Mouse (Mus musculus) heart, postnatal 36 days (tissue): ENCODE measurements around the gene Slc28a3. TPM values are rescaled to one million over a fixed set of nuclear protein-coding genes. Genes with fewer than 3 reads are reported as not detected.

ENCODE experiments used
- DNase-seq, 2 experiments: peaks; one replicate each; pipeline ENCODE4 v3.0.0; 2021 to 2022
- intact Hi-C: fragments of 180-260 bp; cut with DNase I; formaldehyde crosslinking; loops from one replicate; pipeline ENCODE4 v1.15.1; 2025
- total RNA-seq, 2 experiments: library from RNA; stranded (reverse); gene quantifications; 2 replicates each; pipeline ENCODE4 v1.2.3; 2021

Slc28a3 gene
- total RNA-seq = not detected

DNA sequence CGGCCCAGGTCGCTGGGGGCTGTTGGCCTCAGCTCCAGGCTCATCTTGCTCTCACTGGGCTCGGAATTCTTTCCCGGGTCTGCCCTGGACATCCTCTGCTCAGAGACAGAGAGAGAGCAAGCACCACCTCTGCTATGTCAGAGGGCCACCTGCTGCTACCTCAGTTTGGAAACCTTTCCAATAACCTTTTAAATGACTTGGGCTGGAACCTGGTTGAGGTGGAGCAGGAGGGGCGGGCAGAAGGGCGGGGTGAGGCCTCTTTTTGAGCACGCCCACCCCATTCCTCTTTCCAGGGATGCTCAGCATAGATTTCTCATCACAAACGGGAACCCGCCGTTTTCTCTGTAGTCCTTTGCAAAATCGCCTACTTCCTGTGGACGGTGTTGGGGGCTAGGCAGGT, at the start of gene Slc28a3:
Gene Slc28a3, minus strand, starts transcription at position 162 of the 400 bp plus-strand sequence.
- no peak for DNase-seq
- intact Hi-C loops = no loop called here

- intact Hi-C loops = no loop called here
Observed at GRCm38 (mm10) chr13:58657987-58658386, 47.3 kb upstream of the Slc28a3 start.

DNA sequence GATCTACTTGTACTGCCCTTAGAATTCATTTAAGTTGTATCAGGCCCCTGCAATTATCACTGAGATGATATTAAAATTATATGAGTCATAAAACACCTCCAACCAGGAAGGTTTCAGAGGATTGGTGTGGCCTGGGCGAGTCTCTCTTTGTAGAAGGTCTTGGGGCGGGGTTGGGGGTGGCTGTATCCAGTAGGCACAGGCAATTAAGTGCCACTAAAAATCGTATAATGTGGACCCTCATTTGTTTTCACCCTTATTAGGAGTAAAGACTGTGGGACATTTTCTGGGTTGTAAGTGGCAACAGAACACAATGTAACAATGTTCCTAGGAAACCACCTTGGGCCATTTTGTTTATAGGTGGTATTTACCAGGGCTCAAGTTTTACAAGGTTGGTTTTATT, 46.2 kb upstream of the Slc28a3 start:
- DNase-seq = no peak
- intact Hi-C loops = no loop called here

More at GRCm38 (mm10) chr13:58657987-58658386, 47.3 kb upstream of the Slc28a3 start:
- DNase-seq = no peak

DNA sequence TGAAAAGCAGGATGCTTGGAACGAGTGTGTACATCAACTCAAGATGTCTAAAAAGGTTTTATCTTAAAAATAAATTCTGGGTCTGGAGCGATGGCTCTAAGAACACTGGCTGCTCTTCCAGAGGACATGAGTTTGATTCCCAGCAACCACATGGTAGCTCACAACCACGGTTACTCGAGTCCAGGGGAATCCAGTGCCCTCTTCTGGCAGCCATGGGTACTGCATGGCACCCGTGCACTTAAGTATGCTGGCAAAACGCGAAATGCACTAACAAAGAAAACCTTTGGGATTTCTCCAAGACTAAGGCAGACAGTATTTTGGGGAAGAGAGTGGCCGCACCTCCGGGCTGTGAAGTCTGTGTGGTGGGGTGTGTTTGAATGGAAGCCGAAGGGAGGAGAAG, 44.9 kb upstream of the Slc28a3 start:
- DNase-seq = no peak
- intact Hi-C loops = no loop called here

DNA sequence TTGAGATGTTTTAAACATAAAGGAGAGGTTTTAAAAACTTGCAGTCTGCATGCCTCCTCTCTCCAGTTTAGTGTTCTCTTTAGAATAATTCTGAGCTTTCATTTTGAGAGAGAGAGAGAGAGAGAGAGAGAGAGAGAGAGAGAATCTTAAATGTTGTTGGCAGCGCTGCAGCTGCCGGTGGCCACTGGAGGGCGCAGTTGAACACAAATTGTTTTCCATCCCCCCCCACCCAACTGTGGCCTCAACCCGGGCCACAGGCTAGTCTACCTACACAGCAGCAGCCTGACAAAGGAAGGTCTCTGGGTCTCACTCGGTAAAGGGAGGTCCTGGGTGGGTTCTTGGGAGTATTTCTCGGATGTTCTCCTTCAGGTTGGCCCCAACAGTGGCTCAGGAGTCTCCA, 29.7 kb upstream of the Slc28a3 start:
- DNase-seq = peak; percentile 7 to 34
- intact Hi-C loops = loop anchor here (5.0 kb wide), 1 partner anchor 167 kb away; the partner anchor contains the start of gene Ntrk2

DNA sequence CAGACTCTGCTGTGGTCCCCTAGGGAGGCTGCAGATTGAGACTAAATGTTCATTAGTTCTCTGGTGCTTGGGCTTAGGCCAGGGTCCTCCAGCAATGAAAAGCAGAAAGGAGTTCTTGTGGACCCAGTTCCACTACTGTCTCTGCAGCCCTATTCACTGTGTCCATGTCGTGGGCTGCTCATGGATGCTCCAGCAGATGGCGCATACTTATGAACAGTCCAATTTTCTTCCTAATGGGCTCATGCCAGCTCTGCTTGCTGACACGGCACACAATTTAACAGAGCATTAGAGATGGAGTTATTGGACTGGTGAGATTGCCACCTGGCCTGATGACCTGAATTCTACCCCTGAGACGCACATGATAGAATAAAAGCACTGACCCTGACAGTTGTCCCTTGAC, 28.3 kb upstream of the Slc28a3 start:
- peak; percentile 5 to 7 for DNase-seq
- intact Hi-C loops = loop anchor here (5.0 kb wide), 2 partner anchors 848 to 1203 kb away; no protein-coding TSS in a partner anchor

- peak; percentile 44 to 45 for DNase-seq
- intact Hi-C loops = loop anchor here (1.0 to 5.0 kb wide), 5 partner anchors 436 to 1205 kb away; no protein-coding TSS in a partner anchor
Observed at GRCm38 (mm10) chr13:58637360-58638002, 26.8 kb upstream of the Slc28a3 start.

DNA sequence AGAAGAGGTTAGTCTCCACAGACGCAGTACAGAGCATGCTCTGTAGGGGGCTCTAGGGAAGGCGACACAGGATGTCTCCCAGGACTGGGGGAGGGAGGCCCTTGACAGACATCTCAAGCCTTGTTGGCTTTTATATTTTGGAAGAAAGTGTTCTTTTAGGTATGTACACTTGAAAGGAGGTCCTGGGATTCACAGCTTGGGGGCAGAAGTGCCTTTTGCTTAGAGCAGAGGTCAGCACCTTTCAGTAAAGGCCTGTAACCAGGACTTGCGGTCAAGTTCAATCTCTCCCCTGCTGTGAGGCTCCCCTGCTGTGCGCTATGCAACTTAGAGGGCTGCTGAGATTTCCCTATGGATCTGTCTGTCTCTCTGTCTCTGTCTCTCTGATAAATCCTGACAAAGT, 23.2 kb upstream of the Slc28a3 start:
- intact Hi-C loops = no loop called here

DNA sequence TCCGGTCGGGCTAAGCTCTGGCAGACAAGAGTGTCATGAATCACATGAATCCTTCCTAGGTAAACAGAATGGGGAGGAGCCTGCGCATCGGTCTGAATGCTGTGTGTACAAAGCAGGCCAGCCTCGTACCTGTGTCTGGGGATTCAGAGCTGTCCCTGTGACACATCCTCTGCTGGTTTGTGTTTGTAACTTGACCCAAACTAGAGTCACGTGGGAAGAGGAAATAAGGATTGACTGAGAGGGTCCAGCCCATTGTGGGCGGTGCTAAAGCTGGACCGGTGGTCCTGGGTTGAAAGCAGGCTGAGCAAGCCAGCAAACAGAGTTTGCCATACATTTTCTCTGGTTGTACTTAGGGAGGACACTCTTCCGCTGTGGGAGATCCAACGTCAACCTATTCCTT, 20.1 kb upstream of the Slc28a3 start:
- intact Hi-C loops = no loop called here
- no peak for DNase-seq

More for the DNA sequence above, 23.2 kb upstream of the Slc28a3 start:
- DNase-seq = no peak

DNA sequence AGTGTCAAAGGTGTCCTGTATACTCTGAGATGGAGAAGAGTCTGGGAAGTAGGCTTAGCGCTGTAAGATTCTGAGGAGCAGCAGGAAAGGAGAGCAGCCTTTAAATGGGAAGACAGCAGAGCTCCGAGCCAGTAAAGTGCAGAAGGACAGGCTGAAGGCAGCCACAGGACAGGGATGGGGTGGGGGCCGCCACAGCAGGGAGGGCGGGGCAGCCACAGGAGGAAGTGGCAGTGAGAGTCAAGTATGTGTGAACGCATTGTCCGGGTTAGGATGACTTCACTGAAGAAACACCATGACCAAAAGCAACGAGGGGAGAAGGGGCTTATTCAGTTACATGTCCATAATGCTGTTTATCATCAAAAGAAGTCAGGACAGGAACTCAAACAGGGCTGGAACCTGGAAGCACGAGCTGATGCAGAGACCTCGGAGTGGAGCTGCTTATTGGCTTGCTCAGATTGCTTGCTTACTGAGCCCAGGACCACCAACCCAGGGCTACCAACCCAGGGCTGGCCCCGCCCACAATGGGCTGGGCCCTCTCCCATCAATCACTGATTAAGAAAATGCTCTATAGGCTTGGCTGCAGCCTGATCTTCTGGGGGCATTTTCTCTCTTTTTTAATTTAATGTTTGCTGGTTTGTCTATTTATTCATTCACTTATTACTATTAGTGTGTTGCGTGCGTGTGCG, 18.8 kb upstream of the Slc28a3 start:
- DNase-seq = no peak
- intact Hi-C loops = no loop called here

GRCm38 (mm10) chr13:58622647-58623046, 12.0 kb upstream of the Slc28a3 start:
- DNase-seq = no peak
- intact Hi-C loops = no loop called here

- no peak for DNase-seq
- intact Hi-C loops = no loop called here
Observed at GRCm38 (mm10) chr13:58619301-58619700, 8.6 kb upstream of the Slc28a3 start.

DNA sequence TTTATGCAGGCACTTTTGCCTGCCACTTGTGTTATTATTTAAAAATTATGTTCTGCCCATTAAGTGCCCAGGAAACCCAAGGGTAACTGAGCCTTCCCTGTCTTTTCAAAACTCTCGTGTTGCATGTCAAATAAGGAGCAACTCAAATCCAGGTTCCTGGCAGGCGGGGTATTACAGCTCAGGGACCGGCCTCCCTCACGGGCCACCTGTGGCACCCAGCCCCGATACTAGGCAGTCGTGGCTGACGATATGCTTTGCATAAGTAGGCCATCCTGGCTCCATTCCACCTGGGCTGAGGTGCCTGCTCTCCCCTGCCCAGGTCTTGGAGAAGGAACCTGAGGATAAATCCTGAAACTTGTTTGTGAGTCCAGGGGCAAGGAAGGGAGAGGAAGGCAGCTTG, 618 bp downstream of the Slc28a3 start:
- DNase-seq = no peak
- intact Hi-C loops = no loop called here

DNA sequence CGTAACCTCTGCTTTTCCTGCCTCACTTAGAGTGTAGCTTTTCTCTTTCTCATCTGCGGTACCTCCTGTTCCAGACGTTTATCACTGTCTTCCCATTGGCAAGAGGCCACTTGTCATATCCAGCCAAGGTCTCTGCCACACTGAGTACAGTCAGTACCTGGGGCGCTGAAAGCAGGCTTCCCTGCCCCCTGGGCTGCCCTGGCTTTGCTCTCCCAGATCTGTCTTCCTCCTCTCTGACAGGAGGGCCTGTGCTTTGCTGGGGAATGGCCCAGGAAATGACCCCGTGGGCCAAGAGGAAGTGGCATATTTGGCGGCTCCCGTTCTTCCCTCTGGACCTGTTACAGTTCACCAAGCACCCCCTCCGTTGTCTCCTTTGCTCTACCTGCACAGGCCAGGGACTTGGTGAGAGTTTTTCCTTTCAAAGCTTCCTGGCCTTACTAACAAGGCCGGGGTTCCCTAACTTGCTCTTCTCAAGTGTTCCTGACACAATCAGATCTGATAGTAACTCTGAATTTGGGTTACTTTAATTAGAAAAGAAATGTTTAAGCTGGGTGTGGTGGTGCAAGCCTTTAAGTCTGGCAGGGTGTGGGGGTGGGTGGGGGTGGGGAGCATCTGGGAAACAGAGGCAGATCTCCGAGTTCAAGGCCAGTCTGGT, 9.3 kb downstream of the Slc28a3 start:
- intact Hi-C loops = no loop called here
- DNase-seq = peak; percentile 40 to 42

- intact Hi-C loops = no loop called here
Observed at GRCm38 (mm10) chr13:58598578-58598977, 12.1 kb downstream of the Slc28a3 start.

GRCm38 (mm10) chr13:58593129-58593528, 17.5 kb downstream of the Slc28a3 start:
- intact Hi-C loops = no loop called here
- DNase-seq = peak; percentile 65 to 68

More at GRCm38 (mm10) chr13:58598578-58598977, 12.1 kb downstream of the Slc28a3 start:
- DNase-seq = no peak

DNA sequence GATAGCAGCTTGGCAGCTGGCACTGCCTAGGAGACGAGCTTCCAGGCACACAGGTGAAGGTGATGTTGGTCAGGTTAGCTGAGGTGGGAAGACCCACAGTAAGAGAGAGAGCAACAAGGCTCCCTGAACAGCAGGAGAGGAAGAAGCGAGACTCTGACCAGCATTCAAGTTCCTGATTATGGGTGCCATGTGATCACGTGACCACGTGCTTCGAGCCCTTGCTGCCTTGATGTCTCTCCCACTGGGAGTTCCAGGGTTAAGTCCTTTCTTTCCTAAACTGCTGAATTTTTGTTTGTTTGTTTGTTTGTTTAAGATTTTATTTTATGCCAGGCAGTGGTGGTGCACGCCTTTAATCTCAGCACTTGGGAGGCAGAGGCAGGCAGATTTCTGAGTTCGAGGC, 18.8 kb downstream of the Slc28a3 start:
- intact Hi-C loops = no loop called here

DNA sequence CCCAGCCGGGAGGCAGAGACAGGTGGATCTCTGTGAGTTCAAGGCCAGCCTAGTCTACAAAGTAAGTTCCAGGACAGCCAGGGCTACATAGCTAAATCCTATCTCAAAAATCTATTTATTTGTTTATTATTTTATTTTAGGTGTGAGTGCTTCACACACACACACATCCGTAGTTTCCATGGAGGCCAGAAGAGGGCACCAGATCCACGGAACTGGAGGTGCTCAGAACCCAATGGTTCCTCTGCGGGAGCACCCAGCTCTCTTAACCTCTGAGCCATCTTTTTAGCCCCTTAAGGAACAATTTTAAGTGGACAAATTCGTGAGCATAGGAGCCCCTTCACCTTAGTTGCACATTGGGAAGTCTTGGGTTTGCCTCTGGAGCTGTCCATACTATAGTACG, 20.0 kb downstream of the Slc28a3 start:
- peak; percentile 11 to 54 for DNase-seq
- intact Hi-C loops = no loop called here

More for the DNA sequence above, 18.8 kb downstream of the Slc28a3 start:
- DNase-seq = no peak

GRCm38 (mm10) chr13:58589517-58589858, 21.2 kb downstream of the Slc28a3 start:
- intact Hi-C loops = loop anchor here (1.0 to 10.0 kb wide), 2 partner anchors 301 to 405 kb away; no protein-coding TSS in a partner anchor
- peak; percentile 68 to 77 for DNase-seq

GRCm38 (mm10) chr13:58588655-58589516, 21.8 kb downstream of the Slc28a3 start:
- DNase-seq = no peak
- intact Hi-C loops = loop anchor here (1.0 to 10.0 kb wide), 2 partner anchors 301 to 404 kb away; no protein-coding TSS in a partner anchor
